Mouse (Mus musculus) lung, embryonic 14.5 days (tissue): Measurements from ENCODE around the gene 1700040F15Rik. TPM values are rescaled to one million over a fixed set of nuclear protein-coding genes. Genes with fewer than 3 reads are reported as not detected.
"Not testable (repeated sequence)": the region's sequence is repeated elsewhere in the genome, so short reads cannot be mapped to it uniquely, and the experiment has no call there.

ENCODE experiments used
- ATAC-seq: fragments of 200-750 bp; cut with Nextera tagmentation; 2 replicates; pipeline ENCODE4 v1.8.0; 2017; ENCODE audit warnings: mild to moderate bottlenecking, moderate TSS enrichment, moderate library complexity; ENCODE audit not compliant: insufficient read depth
- DNase-seq: peaks from one replicate; pipeline ENCODE4 v3.0.0-alpha.2; 2015
- H3K27ac ChIP-seq: fragments of 300-500 bp; sonication (generic); 2 replicates; pipeline ENCODE4 v1.5.1; 2014; ENCODE audit warnings: low read depth, mild to moderate bottlenecking, moderate library complexity
- H3K27me3 ChIP-seq: fragments of 300-500 bp; sonication (generic); 2 replicates; pipeline ENCODE4 v1.6.1; 2014; ENCODE audit warnings: low read length, control low read depth; ENCODE audit not compliant: insufficient read depth
- H3K36me3 ChIP-seq: fragments of 300-500 bp; sonication (generic); 2 replicates; pipeline ENCODE4 v1.6.1; 2014; ENCODE audit warnings: control low read depth; ENCODE audit not compliant: insufficient read depth
- H3K4me1 ChIP-seq: fragments of 300-500 bp; sonication (generic); 2 replicates; pipeline ENCODE4 v1.6.1; 2014; ENCODE audit warnings: antibody characterized with exemption, control low read depth; ENCODE audit not compliant: insufficient read depth
- H3K4me2 ChIP-seq: fragments of 300-500 bp; sonication (generic); 2 replicates; pipeline ENCODE4 v1.6.1; 2014; ENCODE audit warnings: mild to moderate bottlenecking
- H3K4me3 ChIP-seq: fragments of 300-500 bp; sonication (generic); 2 replicates; pipeline ENCODE4 v1.5.1; 2014; ENCODE audit warnings: low read depth, low read length
- H3K9ac ChIP-seq: fragments of 300-500 bp; sonication (generic); 2 replicates; pipeline ENCODE4 v1.6.1; 2014
- H3K9me3 ChIP-seq: fragments of 300-500 bp; sonication (generic); 2 replicates; pipeline ENCODE4 v1.6.1; 2016; ENCODE audit warnings: low read depth, low read length, control low read depth
- WGBS: fragments of 180-500 bp; shearing (Covaris S2); extraction: QIAGEN DNeasy Blood & Tissue Kit; methylation state at CpG from one replicate; pipeline ENCODE4 v1.1.7; 2014; 5-methylcytosine and 5-hydroxymethylcytosine counted together
- polyA plus RNA-seq: library from polyadenylated mRNA; unstranded; fragments of >200 nt; fragmentation: Nextera tagmentation; extraction: Ambion mirVana; gene quantifications from 2 replicates; pipeline ENCODE4 v1.2.1, GENCODE M21; 2014

Gene 1700040F15Rik
- not detected in 2 replicates for polyA plus RNA-seq

GRCm38 (mm10) chrY:61101947-61102346 is at the start of gene 1700040F15Rik:
Gene 1700040F15Rik, plus strand, starts transcription at chrY:61102247.
- H3K4me3 ChIP-seq, ATAC-seq, H3K27ac ChIP-seq, H3K27me3 ChIP-seq, H3K9ac ChIP-seq, H3K9me3 ChIP-seq, H3K36me3 ChIP-seq, DNase-seq, H3K4me1 ChIP-seq, H3K4me2 ChIP-seq: not testable (repeated sequence)
- no CpG with 5 or more reads among the region's 8 CpGs for WGBS
